Mouse (Mus musculus): ENCODE results near the gene Ryk. TPM values are rescaled to one million over a fixed set of nuclear protein-coding genes. Genes with fewer than 3 reads are reported as not detected.

Gene Ryk
- total and polyA plus RNA-seq, 2 experiments from 2014 or later, result 8.8 to 66.1 TPM

DNA sequence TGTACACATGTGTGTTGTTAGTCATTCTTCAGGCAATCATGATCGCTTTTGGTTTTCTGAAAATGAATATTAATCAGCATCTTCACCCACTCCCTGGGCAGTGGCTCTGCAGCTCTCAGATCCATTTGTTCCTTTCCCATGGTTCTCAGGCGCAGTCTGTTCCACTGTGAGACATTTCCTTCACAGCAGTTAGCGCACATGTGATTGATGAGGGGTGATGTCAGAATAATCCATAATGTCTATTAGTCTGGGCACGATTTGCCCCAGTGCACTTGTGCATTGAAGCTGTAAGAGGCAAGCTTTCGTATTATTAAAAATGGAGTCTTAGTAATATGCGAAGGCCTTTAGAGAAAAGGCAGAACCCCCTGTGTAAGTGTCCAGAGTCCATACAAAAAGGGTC is 95.1 kb downstream of the Ryk start:
- no peak overlapping the region for H3K4me3 ChIP-seq (ENCODE audit: low read depth, low read length)
- ATAC-seq (ENCODE audit: insufficient read depth, low read depth) (no peak), DNase-seq (ENCODE audit: low spot score) (no peak)
- WGBS, result 87% methylated on average over 6 of the region's 6 CpGs
- TF ChIP-seq CTCF (IDR thresholded peaks at IDR 0.05; ENCODE audit: low read depth) (no peak), EP300 (IDR thresholded peaks at IDR 0.05; ENCODE audit: low read depth) (no peak)
- H3K4me1 ChIP-seq (ENCODE audit: control insufficient read depth, insufficient read depth), result peaks cover 6% of the 10 kb centered on the region; the same call in 1 of the 2 replicates
- H3K27me3 ChIP-seq (ENCODE audit: control insufficient read depth, insufficient read depth, low read length), result no peaks in the 10 kb centered on the region
- H3K9me3 ChIP-seq (replicated peaks; ENCODE audit: control insufficient read depth, low read length), result no peaks in the 10 kb centered on the region
- no peaks in the 10 kb centered on the region for H3K36me3 ChIP-seq (replicated peaks; ENCODE audit: control insufficient read depth, insufficient read depth, low read length)
- H3K4me2 ChIP-seq (ENCODE audit: low read depth, low read length), result no peak overlapping the region
- no peak overlapping the region for H3K27ac ChIP-seq (ENCODE audit: low read depth)
- no peak overlapping the region for H3K9ac ChIP-seq (replicated peaks; ENCODE audit: low read depth, low read length)

DNA sequence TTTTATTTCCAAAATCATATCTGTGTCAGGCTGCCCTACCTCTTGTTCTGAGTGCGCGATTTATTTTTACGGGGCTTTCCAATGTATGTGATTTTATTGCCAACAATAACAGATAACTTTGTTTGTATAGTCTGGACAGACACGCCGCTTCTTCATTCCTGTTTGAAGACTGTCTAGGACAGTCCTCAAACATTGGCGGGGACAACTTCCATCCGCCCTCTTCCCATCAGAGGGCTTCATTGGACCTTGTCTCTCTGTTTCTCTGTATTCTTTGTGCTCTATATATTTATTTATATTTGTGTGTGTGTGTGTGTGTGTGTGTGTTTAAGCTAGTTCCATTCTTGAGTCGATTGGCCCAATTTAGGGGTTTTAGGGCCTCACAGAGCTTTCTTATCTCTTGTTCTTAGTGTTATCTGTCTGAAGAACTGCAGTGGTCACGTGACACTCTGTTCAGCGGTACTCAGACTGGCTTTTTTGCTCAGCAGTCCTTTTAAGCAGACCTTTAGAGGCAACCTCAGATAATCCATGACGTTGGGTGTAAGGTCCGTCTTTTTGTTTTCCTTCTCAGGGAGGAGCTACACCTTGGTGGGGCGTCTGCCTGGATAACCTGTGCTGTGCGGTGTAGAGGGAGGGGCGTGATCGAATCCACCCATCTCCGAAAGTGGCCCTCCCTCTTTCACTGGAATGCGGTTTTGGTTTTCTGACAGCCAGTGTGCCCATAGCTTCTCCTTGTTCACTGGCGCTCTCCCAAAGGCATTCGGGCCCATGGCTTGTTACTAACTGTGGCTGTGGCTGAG is 99.4 kb downstream of the Ryk start:
- 34% methylated on average over 20 of the region's 20 CpGs for whole genome bisulfite sequencing
- TF ChIP-seq CTCF (IDR thresholded peaks at IDR 0.05; ENCODE audit: low read depth) (no peak), EP300 (IDR thresholded peaks at IDR 0.05; ENCODE audit: low read depth) (no peak)
- Histone ChIP-seq H3K9ac (replicated peaks; ENCODE audit: low read depth, low read length) (no peak overlapping the region), H3K4me2 (ENCODE audit: low read depth, low read length) (peak overlapping the region; percentile 59), H3K36me3 (replicated peaks; ENCODE audit: control insufficient read depth, insufficient read depth, low read length) (no peaks in the 10 kb centered on the region), H3K9me3 (replicated peaks; ENCODE audit: control insufficient read depth, low read length) (no peaks in the 10 kb centered on the region), H3K4me3 (ENCODE audit: low read depth, low read length) (peak overlapping the region; percentile 27), H3K27ac (ENCODE audit: low read depth) (no peak overlapping the region), H3K4me1 (ENCODE audit: control insufficient read depth, insufficient read depth) (peaks cover 6% of the 10 kb centered on the region; the same call in 1 of the 2 replicates), H3K27me3 (ENCODE audit: control insufficient read depth, insufficient read depth, low read length) (no peaks in the 10 kb centered on the region)
- DNase-seq (ENCODE audit: low spot score) (peak; percentile 18), ATAC-seq (ENCODE audit: insufficient read depth, low read depth) (peak; percentile 72)

GRCm38 (mm10) chr9:102942221-102942620 is 107.5 kb downstream of the Ryk start:
- no peaks in the 10 kb centered on the region for H3K27me3 ChIP-seq (ENCODE audit: control insufficient read depth, insufficient read depth, low read length)
- TF ChIP-seq EP300 (IDR thresholded peaks at IDR 0.05; ENCODE audit: low read depth) (no peak), CTCF (IDR thresholded peaks at IDR 0.05; ENCODE audit: low read depth) (no peak)
- no peaks in the 10 kb centered on the region for H3K9me3 ChIP-seq (replicated peaks; ENCODE audit: control insufficient read depth, low read length)
- H3K36me3 ChIP-seq (replicated peaks; ENCODE audit: control insufficient read depth, insufficient read depth, low read length), result no peaks in the 10 kb centered on the region
- ATAC-seq (ENCODE audit: insufficient read depth, low read depth) (no peak), DNase-seq (ENCODE audit: low spot score) (no peak)
- no peak overlapping the region for H3K9ac ChIP-seq (replicated peaks; ENCODE audit: low read depth, low read length)
- no peak overlapping the region for H3K27ac ChIP-seq (ENCODE audit: low read depth)
- no peak overlapping the region for H3K4me3 ChIP-seq (ENCODE audit: low read depth, low read length)
- H3K4me1 ChIP-seq (ENCODE audit: control insufficient read depth, insufficient read depth), result no peaks in the 10 kb centered on the region
- no peak overlapping the region for H3K4me2 ChIP-seq (ENCODE audit: low read depth, low read length)
- WGBS, result 65% methylated on average over 4 of the region's 4 CpGs

GRCm38 (mm10) chr9:102944891-102945290 is 110.2 kb downstream of the Ryk start:
- H3K36me3 ChIP-seq (replicated peaks; ENCODE audit: control insufficient read depth, insufficient read depth, low read length), result no peaks in the 10 kb centered on the region
- no peaks in the 10 kb centered on the region for H3K4me1 ChIP-seq (ENCODE audit: control insufficient read depth, insufficient read depth)
- no peak overlapping the region for H3K4me2 ChIP-seq (ENCODE audit: low read depth, low read length)
- H3K9me3 ChIP-seq (replicated peaks; ENCODE audit: control insufficient read depth, low read length), result no peaks in the 10 kb centered on the region
- TF ChIP-seq CTCF (IDR thresholded peaks at IDR 0.05; ENCODE audit: low read depth) (no peak), EP300 (IDR thresholded peaks at IDR 0.05; ENCODE audit: low read depth) (no peak)
- DNase-seq (ENCODE audit: low spot score) (no peak), ATAC-seq (ENCODE audit: insufficient read depth, low read depth) (no peak)
- H3K4me3 ChIP-seq (ENCODE audit: low read depth, low read length), result no peak overlapping the region
- H3K9ac ChIP-seq (replicated peaks; ENCODE audit: low read depth, low read length), result no peak overlapping the region
- 82% methylated on average over 9 of the region's 9 CpGs for WGBS
- no peak overlapping the region for H3K27ac ChIP-seq (ENCODE audit: low read depth)
- no peaks in the 10 kb centered on the region for H3K27me3 ChIP-seq (ENCODE audit: control insufficient read depth, insufficient read depth, low read length)

- H3K27ac ChIP-seq (ENCODE audit: low read depth), result no peak overlapping the region
- DNase-seq (ENCODE audit: low spot score) (no peak), ATAC-seq (ENCODE audit: insufficient read depth, low read depth) (no peak)
- no peaks in the 10 kb centered on the region for H3K36me3 ChIP-seq (replicated peaks; ENCODE audit: control insufficient read depth, insufficient read depth, low read length)
- no peak for TF ChIP-seq CTCF (IDR thresholded peaks at IDR 0.05; ENCODE audit: low read depth)
- no peak for TF ChIP-seq EP300 (IDR thresholded peaks at IDR 0.05; ENCODE audit: low read depth)
- 69% methylated on average over 12 of the region's 12 CpGs for WGBS
- H3K9me3 ChIP-seq (replicated peaks; ENCODE audit: control insufficient read depth, low read length), result no peaks in the 10 kb centered on the region
- no peak overlapping the region for H3K9ac ChIP-seq (replicated peaks; ENCODE audit: low read depth, low read length)
- no peaks in the 10 kb centered on the region for H3K27me3 ChIP-seq (ENCODE audit: control insufficient read depth, insufficient read depth, low read length)
- H3K4me3 ChIP-seq (ENCODE audit: low read depth, low read length), result no peak overlapping the region
- H3K4me2 ChIP-seq (ENCODE audit: low read depth, low read length), result no peak overlapping the region
- H3K4me1 ChIP-seq (ENCODE audit: control insufficient read depth, insufficient read depth), result no peaks in the 10 kb centered on the region
Measured at GRCm38 (mm10) chr9:102946469-102947015, 111.8 kb downstream of the Ryk start.

Data from heart, postnatal 0 days (tissue).